Mouse (Mus musculus): Measurements from ENCODE around the gene Naxd.

Gene Naxd

DNA sequence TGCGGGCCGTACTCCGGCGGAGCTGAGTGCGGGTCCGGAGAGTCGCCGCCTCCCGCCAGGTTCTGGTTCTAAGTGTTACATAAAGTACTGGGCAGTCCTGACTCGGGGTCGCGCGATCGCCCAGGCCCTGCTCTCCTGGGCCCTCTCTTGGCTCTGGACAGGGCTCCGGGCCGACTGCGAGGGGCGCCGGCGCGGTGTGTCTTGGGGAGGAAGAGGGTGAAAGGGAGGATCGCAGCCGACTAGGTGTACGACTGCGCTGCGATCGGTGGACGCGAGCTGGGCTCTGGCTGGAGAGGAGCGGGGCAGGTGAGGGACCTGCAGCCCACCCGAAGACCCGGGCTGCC is 60.1 kb downstream of the Naxd start:
- DNase-seq, result peak; percentile 75

DNA sequence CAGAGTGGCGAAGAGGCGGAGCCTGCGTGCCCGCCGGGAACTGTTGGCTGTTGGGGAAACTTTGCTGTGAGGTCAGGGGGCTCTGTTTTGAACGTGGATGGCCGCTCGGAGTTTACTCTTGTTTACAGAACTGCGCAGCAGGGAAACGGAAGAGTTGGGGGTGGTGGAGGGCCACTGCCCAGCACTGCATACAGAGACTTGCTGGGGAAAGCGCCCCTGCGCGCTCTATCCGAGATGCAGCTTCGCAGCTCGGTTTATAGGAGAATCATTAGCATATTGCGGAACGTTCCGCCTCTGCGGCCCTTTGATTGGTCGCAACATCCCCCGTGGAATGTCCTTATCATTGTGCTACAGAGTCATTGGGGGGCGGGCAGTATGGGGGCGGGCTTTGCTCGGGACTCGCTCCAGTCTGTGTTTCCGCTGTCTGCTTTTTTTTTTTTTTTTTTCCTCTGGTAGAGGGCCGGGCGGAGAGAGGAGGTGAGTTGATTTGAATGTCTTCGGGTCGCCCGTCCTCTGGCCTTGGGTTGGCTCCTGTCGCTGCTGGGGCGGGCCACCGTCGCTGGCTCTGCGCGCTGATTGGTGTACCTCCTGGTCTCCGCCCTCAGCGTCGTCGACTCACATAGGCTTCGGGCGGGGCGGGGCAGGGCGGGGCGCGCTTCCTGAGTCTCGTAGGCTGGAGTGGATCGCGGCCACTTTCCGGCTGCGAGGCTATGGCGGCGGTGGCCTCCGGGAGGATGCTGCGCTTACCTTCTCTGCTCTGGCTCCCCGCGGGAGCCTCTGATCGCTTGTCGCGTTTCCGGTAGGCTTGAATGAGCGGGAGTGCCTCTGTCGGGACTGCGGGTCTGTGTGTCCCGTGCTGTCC is 60.7 kb downstream of the Naxd start:
- DNase-seq, result peak; percentile 95

DNA sequence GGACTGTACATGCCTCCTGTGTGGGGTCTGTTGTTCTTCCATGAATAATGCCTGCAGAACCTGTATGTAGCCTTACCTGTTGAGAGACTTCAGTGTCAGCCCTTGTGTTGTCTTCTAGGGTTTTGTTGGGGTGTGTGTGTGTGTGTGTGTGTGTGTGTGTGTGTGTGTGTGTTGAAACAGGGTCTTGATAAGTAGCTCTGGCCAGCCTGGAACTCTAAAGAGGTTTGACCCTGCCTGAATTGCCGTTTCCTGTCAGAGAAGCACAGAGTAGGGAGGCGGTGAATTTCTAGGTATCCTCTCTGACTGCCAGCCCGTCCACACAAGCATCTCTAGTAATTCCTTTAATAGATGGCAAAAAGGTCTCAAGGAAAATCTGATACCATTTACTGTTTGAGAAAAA is 62.2 kb downstream of the Naxd start:
- DNase-seq, result no peak

DNA sequence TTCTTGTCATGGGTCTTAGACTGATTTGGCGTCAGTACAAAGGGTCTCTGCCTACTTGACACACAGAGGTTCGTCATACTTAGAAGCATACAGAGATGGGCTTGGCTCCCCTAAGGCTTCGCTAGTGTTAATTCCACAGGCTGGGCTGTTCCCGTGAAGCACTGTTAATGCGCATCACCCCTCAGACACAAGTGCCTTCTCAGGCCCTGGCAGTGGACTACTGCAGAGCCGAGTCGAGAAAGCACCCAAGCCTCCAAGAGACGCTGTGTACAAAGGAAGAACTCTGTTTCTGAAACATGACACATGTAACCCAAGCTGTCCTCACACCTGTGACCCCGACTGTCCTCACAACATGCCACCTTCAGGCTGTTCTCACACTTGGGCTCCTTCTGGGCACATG is 62.9 kb downstream of the Naxd start:
- DNase-seq, result no peak

DNA sequence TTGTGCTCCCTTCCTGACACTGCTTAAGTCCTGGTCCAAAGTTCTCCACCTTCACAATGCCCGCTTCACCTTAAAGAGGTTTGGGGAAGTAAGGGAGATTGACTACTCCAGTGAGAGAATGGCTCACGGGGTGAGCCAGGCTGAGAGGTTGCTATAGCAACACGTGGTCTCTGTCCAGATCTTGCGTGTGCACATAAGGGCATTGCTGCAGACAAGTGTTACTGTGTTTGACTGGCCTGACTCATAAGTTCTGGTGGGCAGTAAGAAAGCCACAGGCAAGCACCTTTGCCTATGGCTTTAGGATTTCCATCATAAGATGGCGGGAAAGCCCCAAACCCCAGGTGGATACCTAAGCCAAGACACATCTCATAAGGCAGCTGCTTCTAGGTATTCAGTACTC is 66.9 kb downstream of the Naxd start:
- DNase-seq, result no peak

All from thymus, postnatal 4 days (tissue).